Mouse (Mus musculus) thymus, postnatal 4 days (tissue): ENCODE data around the gene Arhgap42.

ENCODE experiments used
- DNase-seq: peaks from one replicate; pipeline ENCODE4 v3.0.0; 2021

Arhgap42 gene

DNA sequence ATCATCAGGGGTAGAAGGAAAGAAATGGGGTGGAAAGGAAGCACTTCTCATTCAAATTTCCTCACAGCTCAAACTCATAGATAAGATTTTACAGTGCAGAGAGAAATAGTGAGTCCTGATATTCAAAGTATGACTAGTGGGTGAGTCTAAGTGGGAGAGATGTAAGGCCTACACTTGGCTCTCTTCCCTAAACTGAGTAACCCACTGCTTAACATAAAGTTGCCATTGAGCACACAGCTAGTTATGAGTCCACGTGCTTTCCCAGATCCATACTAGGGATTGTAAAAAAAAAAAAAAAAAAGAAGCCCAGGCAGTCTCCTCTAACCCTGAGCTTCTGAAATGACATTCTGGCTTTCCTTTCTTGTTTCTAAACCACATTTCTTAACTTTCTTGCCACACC is 96.8 kb downstream of the Arhgap42 start:
- no peak for DNase-seq

DNA sequence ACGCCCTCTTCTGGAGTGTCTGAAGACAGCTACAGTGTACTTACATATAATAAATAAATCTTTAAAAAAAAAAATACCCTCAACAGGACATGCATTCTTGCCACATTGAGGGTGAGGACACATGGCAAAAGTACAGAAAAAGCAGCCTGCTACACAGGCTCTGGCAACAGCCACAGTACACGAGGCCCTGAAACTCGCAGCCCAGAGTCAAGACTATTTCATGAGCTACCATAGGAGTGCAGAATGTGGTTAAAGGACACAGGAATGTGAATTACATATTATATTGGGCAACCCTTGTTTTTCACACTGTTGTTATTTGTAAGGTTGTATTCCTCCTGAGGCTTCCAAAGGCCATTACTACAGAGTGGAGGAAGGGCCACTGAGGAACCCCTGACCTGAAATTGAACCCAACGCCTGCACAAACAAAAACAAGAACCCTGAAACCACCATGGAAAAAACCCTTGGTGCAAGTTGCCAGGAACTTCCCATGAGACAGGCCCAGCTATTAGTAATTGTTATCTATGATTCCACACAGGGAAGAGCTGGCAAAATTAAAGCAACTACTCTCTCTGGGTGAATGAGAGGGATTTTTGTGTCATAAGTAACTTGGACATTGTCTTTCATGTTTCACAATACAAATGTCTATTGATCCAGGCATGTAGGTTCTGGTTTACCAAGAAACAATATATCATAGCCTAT is 109.8 kb downstream of the Arhgap42 start:
- no peak for DNase-seq

DNA sequence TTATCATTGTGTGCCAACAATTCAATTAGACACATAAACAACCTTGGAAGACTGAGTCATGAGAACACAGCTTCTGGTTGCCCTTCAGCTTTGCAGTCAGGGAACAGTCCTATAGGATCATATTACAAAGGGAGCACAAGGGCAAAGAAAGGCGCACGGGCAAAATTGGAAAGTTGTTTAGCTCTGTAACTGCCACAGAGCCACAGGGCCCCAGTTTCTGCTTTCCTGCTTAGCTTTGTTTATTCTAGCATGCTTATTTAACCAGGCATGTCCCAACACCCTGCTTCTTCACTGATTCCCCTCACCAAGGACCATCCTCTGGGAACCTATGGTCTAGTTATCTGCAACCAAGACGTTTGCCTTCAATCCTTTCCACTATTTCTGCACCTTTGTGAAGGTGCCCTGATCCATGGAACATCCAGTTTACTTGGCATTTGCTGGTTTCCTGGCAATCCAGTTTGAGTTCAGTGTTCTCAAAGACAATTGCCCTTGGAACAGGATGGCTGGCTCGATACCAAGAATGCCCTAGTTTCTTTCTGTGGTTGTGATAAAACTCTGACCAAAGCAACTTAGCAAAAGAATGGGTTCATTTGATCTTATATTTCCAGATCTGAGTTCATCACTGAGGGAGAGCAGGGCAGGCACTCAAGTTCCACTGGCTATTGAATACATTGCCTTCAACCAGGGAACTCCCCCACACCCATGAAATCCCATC is 111.7 kb downstream of the Arhgap42 start:
- no peak for DNase-seq

DNA sequence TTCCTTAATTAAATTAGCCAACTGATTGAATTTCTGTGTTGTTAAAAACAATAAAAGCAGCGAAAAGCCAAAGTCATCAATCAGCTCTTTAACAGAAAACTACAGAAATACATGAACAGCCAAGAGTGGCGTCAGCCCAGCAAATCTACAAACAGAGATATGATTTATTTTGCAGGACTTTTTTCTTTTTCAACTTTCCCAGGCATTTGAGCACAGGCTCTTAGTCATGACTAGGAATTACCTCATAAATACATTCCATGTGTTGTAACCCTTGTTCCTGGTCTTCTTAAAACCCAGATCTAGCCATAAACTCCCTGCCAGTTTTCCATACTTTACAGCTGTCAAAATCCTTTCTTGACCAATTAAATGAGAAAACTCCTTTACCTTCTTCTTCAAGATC is 114.7 kb downstream of the Arhgap42 start:
- no peak for DNase-seq

DNA sequence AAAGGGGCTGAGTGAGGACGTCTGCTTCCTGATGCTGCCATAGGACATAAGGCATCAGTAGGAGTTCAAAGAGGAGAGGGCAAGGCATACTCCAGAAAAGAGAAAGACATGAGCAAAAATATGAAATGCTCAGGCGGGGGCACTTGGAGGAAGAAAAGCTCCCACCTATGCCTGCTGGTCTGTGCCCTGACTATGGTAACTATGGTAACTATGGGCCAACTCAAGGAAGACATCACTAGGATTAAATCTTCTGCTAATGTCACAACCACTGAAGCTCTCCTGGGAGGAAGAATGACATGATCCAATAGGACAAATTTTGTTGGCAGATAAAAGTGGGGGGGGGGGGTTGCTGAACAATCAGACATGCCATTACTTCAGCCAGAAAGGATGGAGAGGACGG is 124.6 kb downstream of the Arhgap42 start:
- DNase-seq: no peak

DNA sequence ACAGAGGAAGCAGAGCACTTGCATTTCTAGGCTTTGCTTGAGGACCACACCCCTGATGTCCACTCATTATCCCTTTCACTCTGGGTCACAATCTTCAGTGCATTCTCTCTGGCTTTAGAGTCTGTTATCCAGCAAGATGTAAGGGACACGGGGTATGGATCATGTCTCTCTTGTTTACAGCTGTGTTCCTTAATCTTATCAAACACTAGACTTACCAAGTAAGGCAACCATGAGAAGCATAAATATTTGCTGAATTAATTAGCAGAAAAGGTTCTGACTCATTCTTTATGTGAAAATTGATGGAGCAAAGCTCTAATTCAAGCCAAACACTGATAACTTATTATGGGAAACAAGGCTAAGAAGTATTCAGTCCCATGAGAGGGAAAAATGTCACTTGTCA is 125.1 kb downstream of the Arhgap42 start:
- DNase-seq: no peak

DNA sequence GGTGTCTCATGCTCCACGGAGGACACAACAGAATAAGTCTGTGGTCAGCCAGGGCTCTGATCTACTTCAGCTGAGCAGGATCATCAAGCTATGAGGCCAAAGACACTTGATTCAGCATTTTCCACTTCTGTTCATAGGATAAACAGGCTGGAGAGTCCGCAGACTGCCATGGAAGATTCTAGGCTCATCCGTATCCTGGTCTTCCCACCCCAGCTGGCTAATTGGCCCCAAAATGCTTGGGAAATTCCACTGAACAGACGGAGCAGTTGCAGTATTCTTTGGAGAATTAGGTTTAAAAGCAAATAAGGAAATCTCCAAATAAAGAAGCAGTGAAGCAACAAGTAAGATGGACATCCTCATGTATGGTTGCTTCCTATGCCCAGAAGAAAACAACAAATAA is 126.0 kb downstream of the Arhgap42 start:
- DNase-seq: no peak

DNA sequence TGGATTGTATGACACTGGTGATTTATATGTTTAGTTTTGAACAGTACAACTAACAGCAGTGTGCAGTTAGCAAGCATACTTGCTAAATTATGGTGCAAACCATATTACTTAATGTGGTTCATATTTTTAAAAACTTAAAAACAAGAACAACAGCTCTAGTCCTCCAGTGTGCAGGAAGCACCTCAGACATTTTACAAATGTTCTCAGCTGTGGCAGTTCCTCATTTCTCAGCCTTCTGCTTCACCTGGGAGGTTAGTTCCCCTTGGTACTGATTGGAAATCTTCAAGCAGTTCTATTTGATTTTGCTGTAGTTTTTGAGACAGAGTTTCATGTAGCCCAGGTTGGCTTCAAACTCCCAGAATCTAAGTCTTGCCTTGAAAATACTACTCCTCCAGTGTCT is 131.2 kb downstream of the Arhgap42 start:
- no peak for DNase-seq

DNA sequence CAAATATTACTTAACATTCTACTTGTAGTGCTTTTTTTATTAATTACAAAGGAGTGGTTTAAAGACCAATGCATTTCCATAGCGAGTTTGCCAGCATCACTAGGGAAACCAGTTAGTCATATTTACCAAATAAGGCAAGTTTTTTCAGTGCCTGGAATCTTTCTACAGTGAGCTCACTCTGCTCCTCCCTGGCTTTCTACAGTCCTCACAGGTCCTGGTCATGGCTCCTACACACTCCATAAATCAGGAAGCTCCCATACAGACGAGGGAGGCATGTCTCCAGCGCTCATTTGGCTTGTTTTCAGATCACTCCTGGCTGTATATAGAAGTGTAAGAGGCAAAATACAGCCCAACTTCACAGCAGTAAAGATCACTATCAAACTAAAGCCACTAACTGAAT is 134.1 kb downstream of the Arhgap42 start:
- no peak for DNase-seq

DNA sequence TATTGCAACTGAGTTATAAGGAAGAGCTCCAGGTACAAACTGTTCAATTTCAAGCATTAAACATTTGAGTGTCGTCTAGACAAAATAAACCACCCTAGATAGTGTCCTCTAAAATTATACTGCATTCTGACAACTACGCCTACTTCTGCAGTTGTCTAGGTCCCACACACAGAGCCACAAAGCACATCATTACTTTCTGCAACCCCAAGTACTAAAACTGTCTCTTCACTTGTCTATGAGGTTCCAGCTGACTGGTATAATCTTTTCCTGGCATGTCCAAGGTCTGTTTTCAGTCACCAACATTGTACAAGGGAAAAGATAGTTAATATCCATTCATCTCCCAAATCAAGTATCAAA is 136.8 kb downstream of the Arhgap42 start:
- DNase-seq: no peak

DNA sequence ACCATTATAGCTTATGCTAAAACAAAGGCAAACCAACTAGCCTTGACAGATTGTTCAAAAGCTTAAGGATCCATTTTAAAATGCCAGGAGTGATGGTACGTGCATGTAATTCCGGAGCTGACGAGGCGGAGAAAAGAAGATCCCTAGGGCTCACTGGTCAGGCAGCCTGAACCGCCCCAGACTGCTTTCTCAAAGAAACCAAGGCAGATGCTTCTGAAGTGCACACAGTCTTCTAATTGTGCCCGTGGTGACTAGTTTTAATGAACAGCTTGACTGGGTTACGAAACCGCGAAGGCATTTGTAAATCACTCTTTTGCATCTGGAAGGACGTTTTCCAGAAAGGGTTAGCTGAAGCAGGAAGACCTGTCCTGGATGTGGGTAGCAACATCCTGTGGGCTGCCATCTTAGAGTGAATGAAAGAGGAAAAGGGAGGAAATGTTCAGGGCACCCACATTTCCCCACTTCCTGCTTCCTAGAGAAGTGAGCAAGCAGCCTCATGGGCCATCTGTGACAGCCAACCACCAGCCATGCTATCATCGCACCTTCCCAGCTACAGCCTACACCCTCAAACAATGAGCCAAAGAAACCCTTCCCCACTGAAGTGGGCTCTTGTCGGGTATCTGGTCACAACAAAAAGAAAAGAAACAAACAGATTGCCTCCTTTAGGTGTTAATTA is 137.3 kb downstream of the Arhgap42 start:
- no peak for DNase-seq

DNA sequence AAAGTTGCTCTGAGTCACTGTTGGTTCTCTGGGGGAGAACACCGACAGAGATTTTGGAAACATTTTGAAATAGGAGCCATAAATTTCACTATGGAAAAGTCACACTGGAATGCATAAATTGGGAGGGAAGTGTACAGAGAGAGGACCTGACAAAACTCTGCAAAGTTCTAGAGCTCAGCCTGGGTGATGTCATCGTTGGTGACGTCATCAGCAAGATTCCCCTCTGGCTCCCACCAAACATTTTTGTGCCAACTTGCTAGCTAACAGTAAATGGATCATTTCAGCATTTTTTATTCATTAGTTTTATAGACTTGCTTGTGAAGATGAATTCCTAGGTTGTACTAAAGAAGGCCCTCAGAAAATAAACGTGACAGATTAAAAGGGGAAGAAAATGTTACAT is 137.8 kb downstream of the Arhgap42 start:
- no peak for DNase-seq

DNA sequence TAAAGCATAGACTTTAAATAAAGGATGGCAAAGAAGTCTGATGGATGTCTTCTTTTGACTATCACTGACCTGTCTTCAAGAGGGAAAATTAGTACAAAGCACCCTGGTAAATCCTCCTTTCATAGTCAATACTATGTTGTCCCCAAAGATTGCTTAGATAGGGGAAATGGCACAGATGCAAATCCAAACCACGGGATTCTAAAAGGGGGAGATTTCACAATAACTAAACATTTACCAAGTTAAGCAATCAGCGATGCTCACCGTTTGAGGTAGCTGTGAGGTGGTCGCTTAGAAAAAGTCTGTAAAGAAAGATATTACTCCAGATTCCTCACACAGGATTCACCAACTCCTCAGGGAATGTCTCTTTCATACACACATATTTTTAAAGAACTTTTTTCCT is 141.1 kb downstream of the Arhgap42 start:
- DNase-seq: no peak

DNA sequence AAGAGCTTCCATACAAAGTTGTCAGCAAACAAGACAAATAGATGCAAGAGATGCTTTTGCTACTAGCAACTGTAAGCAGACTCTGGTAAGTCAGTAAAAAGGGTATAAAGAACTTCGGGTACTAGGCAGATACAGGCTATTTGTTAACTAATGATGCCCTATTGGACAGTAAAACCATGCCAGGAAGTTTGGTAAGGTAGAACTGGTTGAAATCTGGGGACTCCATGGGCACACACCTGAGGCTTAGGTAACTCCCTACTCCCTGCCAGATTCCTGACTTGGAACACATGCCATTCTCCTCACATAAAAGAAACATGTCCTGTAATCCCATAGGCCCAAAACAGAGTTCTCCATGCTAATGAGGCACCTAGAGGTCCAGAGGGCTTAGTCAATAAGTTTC is 142.1 kb downstream of the Arhgap42 start:
- DNase-seq: no peak

DNA sequence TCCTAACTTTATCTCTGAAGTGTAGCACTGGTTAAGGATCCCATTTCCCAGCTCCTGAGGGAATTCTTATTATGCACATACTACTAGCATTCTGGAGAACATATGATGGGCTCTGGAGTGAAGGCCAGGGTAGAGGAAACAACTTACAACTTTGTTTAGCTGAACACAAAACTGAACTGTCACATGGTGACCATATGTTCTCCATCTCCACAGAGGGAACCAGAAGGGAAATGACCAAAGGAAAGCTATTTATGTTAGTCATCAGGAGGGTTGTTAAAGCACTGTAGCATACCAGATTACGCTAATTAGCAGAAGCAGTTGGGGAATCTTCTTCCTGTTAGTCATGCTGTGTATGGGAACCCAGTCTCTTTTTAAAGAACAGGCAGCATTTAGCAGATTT is 145.8 kb downstream of the Arhgap42 start:
- no peak for DNase-seq

DNA sequence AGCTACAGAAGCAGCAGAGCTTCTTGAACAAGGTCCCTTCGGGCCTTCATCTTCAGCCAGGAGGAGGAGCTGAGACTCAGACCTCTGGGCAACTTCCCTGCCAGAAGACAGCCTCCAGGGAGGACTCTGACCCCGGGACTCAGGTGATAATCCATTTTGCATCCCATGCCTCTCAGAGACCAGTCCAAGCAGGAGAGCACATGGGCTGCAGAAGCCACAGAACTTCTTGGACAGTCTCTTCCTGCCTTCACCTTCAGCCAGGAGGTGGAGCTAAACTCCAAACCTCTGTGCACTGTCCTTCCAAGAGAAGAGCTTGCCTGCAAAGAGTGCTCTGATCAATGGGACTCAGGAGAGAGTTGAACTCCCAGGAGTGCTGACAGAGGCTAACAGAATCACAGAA is 155.5 kb downstream of the Arhgap42 start:
- DNase-seq: no peak

DNA sequence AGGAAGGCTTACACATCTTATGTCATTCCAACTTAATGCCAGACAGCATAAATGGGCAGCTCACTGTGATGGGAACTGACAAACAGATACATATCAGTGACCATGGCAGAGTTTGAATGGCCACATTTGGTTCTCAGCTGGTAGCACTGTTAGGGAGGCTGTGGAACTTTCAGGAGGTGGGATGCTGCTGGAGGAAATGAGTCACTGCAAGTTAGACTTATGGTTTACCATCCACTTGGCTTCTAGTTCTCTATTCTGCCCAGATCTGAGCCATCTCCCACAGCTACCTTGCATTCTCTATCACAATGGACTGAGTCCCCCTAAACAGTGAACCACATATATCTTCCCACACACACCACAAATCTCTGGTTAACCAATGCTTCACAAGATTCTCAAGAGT is 186.0 kb downstream of the Arhgap42 start:
- DNase-seq: no peak

DNA sequence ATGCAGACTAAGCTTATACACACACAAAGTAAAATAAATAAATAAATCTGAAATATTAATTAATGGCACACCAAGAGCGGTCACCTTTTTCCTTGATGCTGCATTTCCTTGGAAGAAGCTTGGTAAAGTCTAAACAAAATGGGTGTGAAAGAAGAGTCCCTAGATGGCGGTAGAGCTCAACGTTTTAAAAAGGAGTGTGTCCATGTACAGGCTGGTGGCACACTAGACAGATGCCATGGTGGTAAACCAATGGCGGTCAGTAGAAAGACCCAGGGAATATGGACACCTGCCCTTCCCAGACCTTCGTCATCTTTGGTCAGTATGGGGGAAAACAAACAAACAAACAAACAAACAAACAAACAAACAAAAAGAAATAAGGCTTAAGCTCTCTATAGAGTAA is 187.7 kb downstream of the Arhgap42 start:
- no peak for DNase-seq

DNA sequence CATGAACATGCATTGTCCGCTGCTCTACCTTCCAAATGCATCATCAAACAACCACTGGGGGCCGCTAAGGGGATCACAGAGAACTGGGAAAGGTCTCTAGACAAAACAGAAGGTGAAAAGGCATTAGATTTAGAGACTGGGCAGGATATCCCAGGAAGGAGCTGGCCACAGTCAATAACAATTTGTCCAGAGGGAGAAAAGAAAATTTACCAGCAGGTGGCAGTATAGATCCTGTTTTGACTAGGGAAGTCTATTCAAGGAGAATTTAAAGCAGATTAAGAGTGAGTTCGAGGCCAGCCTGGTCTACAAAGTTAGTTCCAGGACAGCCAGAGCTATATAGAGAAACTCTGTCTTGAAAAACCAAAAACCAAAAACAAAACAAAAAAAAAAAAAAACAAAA is 189.7 kb downstream of the Arhgap42 start:
- DNase-seq: no peak

DNA sequence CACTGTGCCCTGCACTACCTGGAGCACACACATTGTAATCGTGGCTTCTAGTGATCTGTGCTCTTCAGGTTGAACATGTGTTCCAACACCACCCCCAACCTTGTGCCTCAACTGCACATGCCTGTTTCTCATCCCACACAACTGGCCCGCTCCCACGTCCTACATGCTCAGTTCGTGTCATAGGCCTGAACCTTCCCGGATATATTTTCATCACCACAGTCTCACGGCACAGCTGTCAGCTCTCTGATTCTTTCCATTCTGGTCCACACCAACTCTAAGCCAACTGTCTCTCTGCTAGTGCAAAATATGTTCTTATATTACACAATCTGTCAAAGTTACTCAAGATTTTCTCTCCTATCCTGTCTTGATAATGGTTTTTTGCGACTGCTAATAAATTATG is 197.9 kb downstream of the Arhgap42 start:
- DNase-seq: no peak

DNA sequence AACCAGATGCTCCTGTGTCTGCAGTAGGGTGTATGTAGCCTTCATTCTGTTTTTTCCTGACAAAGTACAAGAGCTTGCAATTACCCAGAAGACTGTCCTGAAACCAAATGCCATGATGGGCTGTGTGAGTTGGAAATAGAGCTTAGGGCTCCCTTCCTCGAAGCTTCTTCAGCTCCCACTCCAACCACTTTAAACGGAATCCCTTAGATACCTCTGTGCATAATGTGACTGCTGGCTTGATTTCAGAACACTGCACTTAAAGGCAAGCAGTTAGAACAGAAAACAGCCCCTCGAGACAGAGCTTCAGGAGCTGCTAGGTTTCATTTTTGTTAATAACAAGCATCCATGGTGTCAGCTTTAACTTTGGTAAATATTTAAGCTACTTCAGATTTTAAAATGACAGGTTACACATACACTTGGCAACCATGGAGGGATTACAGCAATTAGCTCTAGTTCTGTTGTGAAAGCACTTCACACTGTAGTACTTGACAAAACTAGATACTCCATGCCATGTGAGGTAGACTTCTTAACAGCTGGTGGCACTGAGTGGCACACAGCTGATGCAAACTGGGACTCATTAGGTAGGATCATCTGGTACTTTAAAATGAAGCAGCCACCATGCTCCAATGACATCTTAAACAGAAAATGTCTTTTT is 201.8 kb downstream of the Arhgap42 start:
- no peak for DNase-seq

DNA sequence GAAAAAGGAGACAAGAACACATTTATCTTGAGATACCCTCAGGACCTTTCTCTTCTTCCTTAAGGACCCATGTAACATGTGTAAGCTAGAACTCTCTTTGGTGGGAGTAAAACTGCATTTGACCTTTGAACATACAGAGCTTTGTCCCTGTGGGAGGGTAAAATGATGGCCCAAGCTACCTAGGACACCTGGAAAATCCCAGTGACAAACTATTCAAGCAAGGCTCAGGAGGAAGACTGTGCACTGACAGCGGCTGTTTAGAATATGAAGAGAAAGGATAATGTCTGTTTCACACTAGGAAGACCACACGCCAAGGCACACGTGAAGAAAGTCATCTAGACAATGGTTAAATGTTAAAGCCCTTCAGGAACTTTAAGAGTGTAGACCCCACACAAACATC is 211.0 kb downstream of the Arhgap42 start:
- DNase-seq: no peak

DNA sequence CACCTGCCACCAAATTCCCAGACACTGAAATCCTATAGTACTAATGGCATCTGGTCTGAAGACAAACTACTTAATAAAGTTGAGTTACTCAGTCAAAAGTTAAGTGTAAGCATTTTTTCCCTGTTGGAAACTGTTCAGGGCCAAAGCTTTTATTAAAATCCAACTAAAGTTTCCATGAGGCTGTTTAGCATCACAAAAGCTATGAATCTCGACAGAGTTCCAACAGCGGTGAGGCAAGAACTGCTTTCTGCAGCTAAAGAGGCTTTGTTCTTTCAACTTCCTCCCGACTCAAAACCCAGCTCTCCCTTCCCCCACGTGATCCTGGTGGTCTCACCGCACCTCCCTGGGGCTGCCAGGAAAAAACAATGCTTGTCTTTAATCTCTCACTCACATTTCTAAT is 211.5 kb downstream of the Arhgap42 start:
- no peak for DNase-seq

DNA sequence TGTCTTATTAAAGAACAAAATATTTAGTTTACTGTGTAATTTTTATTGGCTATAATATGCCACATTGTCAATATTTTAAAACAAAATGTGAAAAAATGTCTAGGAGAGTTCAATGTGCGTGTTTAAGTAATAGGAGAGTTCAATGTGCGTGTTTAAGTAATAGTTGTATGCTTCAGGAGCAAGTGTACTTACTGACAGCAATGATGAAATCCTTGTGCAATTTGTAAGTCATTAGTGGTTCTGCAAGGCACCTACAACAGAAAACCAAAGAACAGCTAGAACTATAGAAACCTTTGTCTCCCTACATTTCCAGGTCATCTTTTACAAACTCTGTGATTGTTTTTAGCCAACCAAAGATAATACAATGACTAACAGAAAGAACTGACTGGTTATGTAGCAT is 223.8 kb downstream of the Arhgap42 start:
- DNase-seq: no peak
